Mouse (Mus musculus) embryonic facial prominence, embryonic 14.5 days (tissue): ENCODE measurements around the gene Hsf2bp. TPM values are rescaled to one million over a fixed set of nuclear protein-coding genes. Genes with fewer than 3 reads are reported as not detected.
A peak's percentile ranks its signal among the peaks of the same experiment; 100 is the strongest.

Experiments used
- ATAC-seq: fragments of 200-750 bp; cut with Nextera tagmentation; 2 replicates; pipeline ENCODE4 v1.8.0; 2017; ENCODE audit warnings: low read depth, moderate number of reproducible peaks, moderate TSS enrichment
- DNase-seq: peaks from one replicate; pipeline ENCODE4 v3.0.0-alpha.2; 2015; ENCODE audit warnings: low spot score
- H3K27ac ChIP-seq: fragments of 300-500 bp; sonication (generic); replicated peaks from 2 replicates; pipeline ENCODE4 v1.5.1; 2014; ENCODE audit warnings: low read depth, mild to moderate bottlenecking, low read length, moderate library complexity
- H3K27me3 ChIP-seq: fragments of 300-500 bp; sonication (generic); replicated peaks from 2 replicates; pipeline ENCODE4 v1.6.1; 2014; ENCODE audit warnings: low read length; ENCODE audit not compliant: control insufficient read depth, insufficient read depth
- H3K36me3 ChIP-seq: fragments of 300-500 bp; sonication (generic); 2 replicates; pipeline ENCODE4 v1.6.1; 2014; ENCODE audit warnings: low read length, mixed read lengths; ENCODE audit not compliant: control insufficient read depth, insufficient read depth
- H3K4me1 ChIP-seq: fragments of 300-500 bp; sonication (generic); 2 replicates; pipeline ENCODE4 v1.6.1; 2014; ENCODE audit warnings: antibody characterized with exemption, low read length; ENCODE audit not compliant: control insufficient read depth, insufficient read depth
- H3K4me2 ChIP-seq: fragments of 300-500 bp; sonication (generic); 2 replicates; pipeline ENCODE4 v1.6.1; 2014; ENCODE audit warnings: low read depth, mild to moderate bottlenecking, low read length, moderate library complexity, mixed read lengths
- H3K4me3 ChIP-seq: fragments of 300-500 bp; sonication (generic); 2 replicates; pipeline ENCODE4 v1.5.1; 2014; ENCODE audit warnings: low read depth, mild to moderate bottlenecking, low read length
- H3K9ac ChIP-seq: fragments of 300-500 bp; sonication (generic); 2 replicates; pipeline ENCODE4 v1.6.1; 2014; ENCODE audit warnings: low read depth, mild to moderate bottlenecking, low read length, moderate library complexity, mixed read lengths
- H3K9me3 ChIP-seq: fragments of 300-500 bp; sonication (generic); 2 replicates; pipeline ENCODE4 v1.6.1; 2016; ENCODE audit warnings: low read length; ENCODE audit not compliant: control insufficient read depth
- WGBS: fragments of 180-500 bp; shearing (Covaris S2); extraction: QIAGEN DNeasy Blood & Tissue Kit; methylation state at CpG from one replicate; pipeline ENCODE4 v1.1.7; 2014; 5-methylcytosine and 5-hydroxymethylcytosine counted together
- polyA plus RNA-seq: library from polyadenylated mRNA; unstranded; fragments of >200 nt; fragmentation: Nextera tagmentation; extraction: Ambion mirVana; gene quantifications from 2 replicates; pipeline ENCODE4 v1.2.1, GENCODE M21; 2014

Hsf2bp gene
- polyA plus RNA-seq, 1 experiment from 2014 or later = 1.2 TPM

GRCm38 (mm10) chr17:31970890-31971289, 65.3 kb downstream of the Hsf2bp start:
- H3K9ac ChIP-seq = no peak overlapping the region
- peaks cover 6% of the 10 kb centered on the region; the same call in 1 of the 2 replicates for H3K4me1 ChIP-seq
- no peaks in the 10 kb centered on the region for H3K27me3 ChIP-seq
- no peak overlapping the region for H3K4me3 ChIP-seq
- H3K36me3 ChIP-seq = no peaks in the 10 kb centered on the region
- WGBS = 90% methylated on average over 2 of the region's 2 CpGs
- no peak overlapping the region for H3K4me2 ChIP-seq
- H3K27ac ChIP-seq = no peak overlapping the region
- H3K9me3 ChIP-seq = no peaks in the 10 kb centered on the region
- no peak for DNase-seq
- no peak for ATAC-seq

- no peak for DNase-seq
- Histone ChIP-seq H3K4me1 (peaks cover 13% of the 10 kb centered on the region; the same call in 1 of the 2 replicates), H3K4me3 (no peak overlapping the region), H3K27me3 (no peaks in the 10 kb centered on the region), H3K9ac (no peak overlapping the region), H3K27ac (no peak overlapping the region), H3K4me2 (no peak overlapping the region), H3K9me3 (no peaks in the 10 kb centered on the region), H3K36me3 (no peaks in the 10 kb centered on the region)
- ATAC-seq = no peak
- 80% methylated on average over 1 of the region's 1 CpGs for WGBS
Measured at GRCm38 (mm10) chr17:31968801-31969200, 67.3 kb downstream of the Hsf2bp start.

- DNase-seq = no peak
- Histone ChIP-seq H3K9me3 (no peaks in the 10 kb centered on the region), H3K4me1 (peaks cover 11% of the 10 kb centered on the region; the same call in 1 of the 2 replicates), H3K9ac (no peak overlapping the region), H3K4me3 (no peak overlapping the region), H3K27ac (no peak overlapping the region), H3K36me3 (no peaks in the 10 kb centered on the region), H3K27me3 (no peaks in the 10 kb centered on the region), H3K4me2 (no peak overlapping the region)
- no peak for ATAC-seq
- 65% methylated on average over 4 of the region's 4 CpGs for WGBS
Measured at GRCm38 (mm10) chr17:31967311-31967710, 68.8 kb downstream of the Hsf2bp start.

- no peak for ATAC-seq
Measured at GRCm38 (mm10) chr17:31966566-31966965, 69.6 kb downstream of the Hsf2bp start.

GRCm38 (mm10) chr17:31965623-31966022, 70.5 kb downstream of the Hsf2bp start:
- H3K4me3 ChIP-seq = no peak overlapping the region
- ATAC-seq (peak; percentile 74), DNase-seq (peak; percentile 81)
- H3K9ac ChIP-seq = no peak overlapping the region
- no peaks in the 10 kb centered on the region for H3K27me3 ChIP-seq
- H3K9me3 ChIP-seq = no peaks in the 10 kb centered on the region
- H3K36me3 ChIP-seq = no peaks in the 10 kb centered on the region
- WGBS = 11% methylated on average over 2 of the region's 2 CpGs
- peaks cover 11% of the 10 kb centered on the region; the same call in 1 of the 2 replicates for H3K4me1 ChIP-seq
- no peak overlapping the region for H3K4me2 ChIP-seq
- H3K27ac ChIP-seq = peak overlapping the region; percentile 73

More at GRCm38 (mm10) chr17:31966566-31966965, 69.6 kb downstream of the Hsf2bp start:
- Histone ChIP-seq H3K4me1 (peaks cover 11% of the 10 kb centered on the region; the same call in 1 of the 2 replicates), H3K9ac (no peak overlapping the region), H3K27me3 (no peaks in the 10 kb centered on the region), H3K36me3 (no peaks in the 10 kb centered on the region), H3K4me2 (no peak overlapping the region), H3K9me3 (no peaks in the 10 kb centered on the region), H3K4me3 (no peak overlapping the region), H3K27ac (no peak overlapping the region)
- DNase-seq = no peak
- WGBS = 90% methylated on average over 1 of the region's 1 CpGs

- Histone ChIP-seq H3K36me3 (no peaks in the 10 kb centered on the region), H3K4me1 (peaks cover 11% of the 10 kb centered on the region; the same call in 1 of the 2 replicates), H3K4me2 (no peak overlapping the region), H3K9me3 (no peaks in the 10 kb centered on the region), H3K27me3 (no peaks in the 10 kb centered on the region), H3K4me3 (no peak overlapping the region), H3K9ac (no peak overlapping the region), H3K27ac (no peak overlapping the region)
- ATAC-seq (no peak), DNase-seq (no peak)
- WGBS = 86% methylated on average over 4 of the region's 4 CpGs
Measured at GRCm38 (mm10) chr17:31962930-31963329, 73.2 kb downstream of the Hsf2bp start.

GRCm38 (mm10) chr17:31962281-31962680, 73.9 kb downstream of the Hsf2bp start:
- no peak for ATAC-seq
- whole genome bisulfite sequencing = 84% methylated on average over 5 of the region's 5 CpGs
- Histone ChIP-seq H3K9me3 (no peaks in the 10 kb centered on the region), H3K4me3 (no peak overlapping the region), H3K9ac (no peak overlapping the region), H3K36me3 (no peaks in the 10 kb centered on the region), H3K27me3 (no peaks in the 10 kb centered on the region), H3K4me1 (peaks cover 11% of the 10 kb centered on the region; the same call in 1 of the 2 replicates), H3K4me2 (no peak overlapping the region), H3K27ac (no peak overlapping the region)
- no peak for DNase-seq

GRCm38 (mm10) chr17:31954551-31955140, 81.5 kb downstream of the Hsf2bp start:
- ATAC-seq (no peak), DNase-seq (no peak)
- no peaks in the 10 kb centered on the region for H3K27me3 ChIP-seq
- no peak overlapping the region for H3K9ac ChIP-seq
- no peak overlapping the region for H3K27ac ChIP-seq
- H3K36me3 ChIP-seq = no peaks in the 10 kb centered on the region
- no peak overlapping the region for H3K4me3 ChIP-seq
- no peaks in the 10 kb centered on the region for H3K9me3 ChIP-seq
- no peak overlapping the region for H3K4me2 ChIP-seq
- 91% methylated on average over 9 of the region's 9 CpGs for WGBS
- no peaks in the 10 kb centered on the region for H3K4me1 ChIP-seq

- Histone ChIP-seq H3K27ac (no peak overlapping the region), H3K4me2 (no peak overlapping the region), H3K36me3 (no peaks in the 10 kb centered on the region), H3K4me3 (no peak overlapping the region), H3K4me1 (no peaks in the 10 kb centered on the region), H3K9ac (no peak overlapping the region), H3K27me3 (no peaks in the 10 kb centered on the region), H3K9me3 (no peaks in the 10 kb centered on the region)
- DNase-seq (peak; percentile 72), ATAC-seq (no peak)
- 72% methylated on average over 1 of the region's 1 CpGs for WGBS
Measured at GRCm38 (mm10) chr17:31949076-31949475, 87.1 kb downstream of the Hsf2bp start.
